Mouse (Mus musculus): ENCODE results near the gene Ebp. TPM values are rescaled to one million over a fixed set of nuclear protein-coding genes. Genes with fewer than 3 reads are reported as not detected.

Gene Ebp
- total and polyA plus RNA-seq, 2 experiments from 2014 or later = 20.6 to 26.2 TPM

DNA sequence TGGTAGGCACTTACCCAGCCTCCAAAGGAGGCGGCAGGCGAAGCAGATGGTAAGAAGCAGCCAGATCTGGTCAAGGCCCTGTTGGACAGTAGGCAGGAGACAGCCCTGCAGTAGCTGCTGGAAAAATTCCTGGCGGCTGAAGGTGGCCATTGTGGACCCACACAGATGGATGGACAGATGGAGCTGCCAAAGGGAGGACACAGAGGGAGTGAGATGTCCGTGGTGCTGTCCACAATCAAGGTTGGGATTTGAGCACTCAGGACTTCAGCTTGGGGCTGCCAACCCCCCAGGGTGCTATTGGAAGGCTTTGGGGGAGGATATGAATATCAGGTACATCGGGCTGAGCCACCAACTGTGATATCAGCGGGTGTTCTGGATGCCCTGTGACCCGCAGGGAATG is 12.2 kb upstream of the Ebp start:
- ATAC-seq (ENCODE audit: insufficient read depth, low read depth) (no peak), DNase-seq (ENCODE audit: low spot score) (no peak)
- Histone ChIP-seq H3K4me2 (ENCODE audit: low read depth, low read length) (peak overlapping the region; percentile 82), H3K4me3 (ENCODE audit: low read depth, low read length) (peak overlapping the region; percentile 59; the same call in 1 of the 2 replicates), H3K27me3 (ENCODE audit: control insufficient read depth, insufficient read depth, low read length) (no peaks in the 10 kb centered on the region), H3K9me3 (replicated peaks; ENCODE audit: control insufficient read depth, low read length) (no peaks in the 10 kb centered on the region), H3K36me3 (replicated peaks; ENCODE audit: control insufficient read depth, insufficient read depth, low read length) (no peaks in the 10 kb centered on the region), H3K4me1 (ENCODE audit: control insufficient read depth, insufficient read depth) (no peaks in the 10 kb centered on the region), H3K27ac (ENCODE audit: low read depth) (no peak overlapping the region), H3K9ac (replicated peaks; ENCODE audit: low read depth, low read length) (no peak overlapping the region)
- 44% methylated on average over 7 of the region's 7 CpGs for WGBS
- TF ChIP-seq CTCF (IDR thresholded peaks at IDR 0.05; ENCODE audit: low read depth) (no peak), EP300 (IDR thresholded peaks at IDR 0.05; ENCODE audit: low read depth) (no peak)

- Histone ChIP-seq H3K36me3 (replicated peaks; ENCODE audit: control insufficient read depth, insufficient read depth, low read length) (no peaks in the 10 kb centered on the region), H3K4me2 (ENCODE audit: low read depth, low read length) (no peak overlapping the region), H3K4me1 (ENCODE audit: control insufficient read depth, insufficient read depth) (no peaks in the 10 kb centered on the region), H3K27ac (ENCODE audit: low read depth) (no peak overlapping the region), H3K9me3 (replicated peaks; ENCODE audit: control insufficient read depth, low read length) (no peaks in the 10 kb centered on the region), H3K4me3 (ENCODE audit: low read depth, low read length) (no peak overlapping the region), H3K27me3 (ENCODE audit: control insufficient read depth, insufficient read depth, low read length) (no peaks in the 10 kb centered on the region), H3K9ac (replicated peaks; ENCODE audit: low read depth, low read length) (no peak overlapping the region)
- 64% methylated on average over 4 of the region's 4 CpGs for WGBS
- DNase-seq (ENCODE audit: low spot score) = no peak
- ATAC-seq (ENCODE audit: insufficient read depth, low read depth) = no peak
- TF ChIP-seq CTCF (IDR thresholded peaks at IDR 0.05; ENCODE audit: low read depth) (no peak), EP300 (IDR thresholded peaks at IDR 0.05; ENCODE audit: low read depth) (no peak)
These were observed 11.8 kb upstream of the Ebp start for GRCm38 (mm10) chrX:8205088-8205487.

- 77% methylated on average over 10 of the region's 10 CpGs for WGBS
- no peak for DNase-seq (ENCODE audit: low spot score)
- Histone ChIP-seq H3K27me3 (ENCODE audit: control insufficient read depth, insufficient read depth, low read length) (no peaks in the 10 kb centered on the region), H3K36me3 (replicated peaks; ENCODE audit: control insufficient read depth, insufficient read depth, low read length) (no peaks in the 10 kb centered on the region), H3K4me2 (ENCODE audit: low read depth, low read length) (no peak overlapping the region), H3K27ac (ENCODE audit: low read depth) (no peak overlapping the region), H3K4me1 (ENCODE audit: control insufficient read depth, insufficient read depth) (no peaks in the 10 kb centered on the region), H3K4me3 (ENCODE audit: low read depth, low read length) (no peak overlapping the region), H3K9ac (replicated peaks; ENCODE audit: low read depth, low read length) (no peak overlapping the region), H3K9me3 (replicated peaks; ENCODE audit: control insufficient read depth, low read length) (no peaks in the 10 kb centered on the region)
- TF ChIP-seq CTCF (IDR thresholded peaks at IDR 0.05; ENCODE audit: low read depth) (no peak), EP300 (IDR thresholded peaks at IDR 0.05; ENCODE audit: low read depth) (no peak)
- ATAC-seq (ENCODE audit: insufficient read depth, low read depth) = no peak
These were observed 10.8 kb upstream of the Ebp start for GRCm38 (mm10) chrX:8204076-8204475.

DNA sequence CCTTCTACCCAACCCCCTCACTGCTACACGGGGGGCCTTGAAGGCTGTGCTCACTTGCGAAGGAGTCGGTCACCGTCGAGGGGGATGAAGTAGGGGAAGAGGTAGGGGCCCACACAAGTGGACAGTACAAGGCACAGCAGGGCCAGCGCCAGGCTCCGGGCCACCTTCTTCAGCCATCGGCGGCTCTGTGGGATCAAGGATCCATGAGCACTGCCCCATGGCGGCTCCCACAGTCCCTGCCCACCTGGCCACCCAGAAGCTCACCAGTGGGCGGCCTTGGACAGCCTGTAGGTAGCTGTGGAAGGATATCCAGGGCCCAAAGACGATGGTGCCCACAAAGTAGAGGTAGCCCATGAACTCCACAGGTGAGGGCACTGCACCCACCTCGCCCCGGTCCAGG is 9.8 kb upstream of the Ebp start:
- Histone ChIP-seq H3K4me3 (ENCODE audit: low read depth, low read length) (no peak overlapping the region), H3K27me3 (ENCODE audit: control insufficient read depth, insufficient read depth, low read length) (no peaks in the 10 kb centered on the region), H3K4me2 (ENCODE audit: low read depth, low read length) (no peak overlapping the region), H3K36me3 (replicated peaks; ENCODE audit: control insufficient read depth, insufficient read depth, low read length) (no peaks in the 10 kb centered on the region), H3K27ac (ENCODE audit: low read depth) (no peak overlapping the region), H3K9ac (replicated peaks; ENCODE audit: low read depth, low read length) (no peak overlapping the region), H3K9me3 (replicated peaks; ENCODE audit: control insufficient read depth, low read length) (no peaks in the 10 kb centered on the region), H3K4me1 (ENCODE audit: control insufficient read depth, insufficient read depth) (no peaks in the 10 kb centered on the region)
- ATAC-seq (ENCODE audit: insufficient read depth, low read depth) = no peak
- 87% methylated on average over 13 of the region's 14 CpGs for WGBS
- no peak for TF ChIP-seq CTCF (IDR thresholded peaks at IDR 0.05; ENCODE audit: low read depth)
- no peak for TF ChIP-seq EP300 (IDR thresholded peaks at IDR 0.05; ENCODE audit: low read depth)
- DNase-seq (ENCODE audit: low spot score) = no peak

DNA sequence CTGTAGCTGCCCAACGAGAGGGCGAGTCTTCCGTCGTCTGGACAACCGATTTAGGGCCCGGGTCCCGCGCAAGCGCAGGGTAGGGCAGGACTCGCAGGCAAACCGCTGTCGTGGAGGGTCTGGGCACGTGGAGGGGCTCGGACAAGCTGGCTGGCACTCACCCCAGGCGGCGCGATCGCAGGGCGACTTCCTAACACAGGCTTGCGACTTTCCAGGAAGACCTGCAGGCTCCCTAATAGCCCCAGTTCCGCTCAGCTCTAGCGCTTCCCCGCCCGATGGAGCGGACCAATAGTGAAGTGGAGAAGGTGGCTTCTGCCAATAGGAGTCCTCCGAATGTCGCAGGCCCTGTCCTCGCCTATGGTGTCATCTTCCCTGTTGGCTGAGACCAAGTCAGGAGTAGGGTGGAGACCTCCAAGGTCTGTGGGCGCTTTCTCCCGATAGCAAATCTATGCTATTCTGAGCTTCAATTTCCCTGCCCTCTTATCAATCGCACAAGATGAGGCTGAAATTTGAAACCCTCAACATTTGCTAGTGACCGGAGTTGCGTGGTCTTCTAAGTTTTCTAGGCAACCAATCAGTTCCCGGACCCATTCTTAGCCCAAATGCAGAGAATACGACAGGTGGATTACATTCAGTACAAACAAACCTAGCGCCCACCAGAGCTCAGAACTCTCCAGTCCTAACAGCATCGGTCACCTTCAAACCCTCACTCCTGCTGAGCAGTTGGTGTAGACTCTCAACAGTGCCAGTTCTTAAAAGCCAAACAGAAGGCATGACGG is 483 bp downstream of the Ebp start:
- DNase-seq (ENCODE audit: low spot score) (peak; percentile 75), ATAC-seq (ENCODE audit: insufficient read depth, low read depth) (peak; percentile 96)
- peak overlapping the region; percentile 58 for H3K27ac ChIP-seq (ENCODE audit: low read depth)
- peaks cover 4% of the 10 kb centered on the region; the same call in 1 of the 2 replicates for H3K4me1 ChIP-seq (ENCODE audit: control insufficient read depth, insufficient read depth)
- H3K36me3 ChIP-seq (replicated peaks; ENCODE audit: control insufficient read depth, insufficient read depth, low read length) = no peaks in the 10 kb centered on the region
- no peaks in the 10 kb centered on the region for H3K9me3 ChIP-seq (replicated peaks; ENCODE audit: control insufficient read depth, low read length)
- no peak for TF ChIP-seq EP300 (IDR thresholded peaks at IDR 0.05; ENCODE audit: low read depth)
- no peak for TF ChIP-seq CTCF (IDR thresholded peaks at IDR 0.05; ENCODE audit: low read depth)
- peak overlapping the region; percentile 60 for H3K9ac ChIP-seq (replicated peaks; ENCODE audit: low read depth, low read length)
- WGBS = 17% methylated on average over 38 of the region's 38 CpGs
- peak overlapping the region; percentile 60 for H3K4me3 ChIP-seq (ENCODE audit: low read depth, low read length)
- peak overlapping the region; percentile 71 for H3K4me2 ChIP-seq (ENCODE audit: low read depth, low read length)
- H3K27me3 ChIP-seq (ENCODE audit: control insufficient read depth, insufficient read depth, low read length) = no peaks in the 10 kb centered on the region
